Mouse (Mus musculus) telencephalon, adult 2 months (tissue): ENCODE results near the gene Scnn1b.

Experiments used
- DNase-seq: peaks from one replicate; pipeline ENCODE4 v3.0.0-alpha.2; 2011; ENCODE audit warnings: low read depth, low spot score

The Scnn1b gene

GRCm38 (mm10) chr7:121966169-121966568, 101.3 kb downstream of the Scnn1b start:
- no peak for DNase-seq
